Mouse (Mus musculus): Measurements from ENCODE around the gene Atf6b. TPM values are rescaled to one million over a fixed set of nuclear protein-coding genes. Genes with fewer than 3 reads are reported as not detected.

Gene Atf6b
- 10 to 100 TPM; 60.1 to 63.2 TPM for total RNA-seq (2021)
- long read RNA-seq, experiment 1, transcript Atf6b-201 (18 exons, 2,566 nt), result major isoform, 139 of 200 reads
- long read RNA-seq, experiment 1, partial matches to known transcripts, result 18 of 200 reads
- long read RNA-seq, experiment 1, other reads (novel, unspliced or antisense), result 43 of 200 reads
- long read RNA-seq, experiment 2, transcript Atf6b-201 (18 exons, 2,566 nt), result major isoform, 76 of 115 reads
- long read RNA-seq, experiment 2, partial matches to known transcripts, result 15 of 115 reads
- long read RNA-seq, experiment 2, other reads (novel, unspliced or antisense), result 24 of 115 reads

- DNase-seq (ENCODE audit: low spot score in 2 of 2), result peak; percentile 94 to 96
Measured at GRCm38 (mm10) chr17:34646906-34647787, at the start of gene Atf6b. Gene Atf6b (plus strand): TSS chr17:34647146.

DNA sequence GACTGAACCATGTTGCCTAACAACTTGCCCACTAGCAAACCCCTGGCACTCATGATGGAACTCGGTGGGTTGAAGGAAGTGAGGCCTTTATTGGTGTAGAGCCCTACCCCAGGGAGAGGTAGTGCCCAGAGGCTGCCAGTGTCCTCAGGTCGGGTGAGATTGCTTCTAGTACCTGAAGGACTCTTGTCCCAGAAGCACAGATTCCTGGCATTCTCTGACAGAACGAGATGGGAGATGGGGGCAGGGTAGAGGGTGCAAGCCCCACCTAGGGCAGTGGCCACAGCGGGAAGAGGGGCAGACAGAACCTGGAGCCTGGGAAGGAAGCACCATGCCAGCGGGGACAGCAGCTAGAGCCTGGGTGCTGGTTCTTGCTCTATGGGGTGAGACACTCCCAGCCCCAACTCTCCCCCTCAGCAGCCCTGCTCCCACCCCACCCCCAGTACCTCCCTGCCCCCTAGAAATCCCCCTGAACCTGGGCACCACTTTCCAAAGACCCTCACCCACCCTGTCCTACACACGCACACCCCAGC, 49.3 kb upstream of the Atf6b start, which contains the start of gene Ager:
TSS of gene Ager (plus strand) at position 297 of the 530 bp plus-strand sequence.
- DNase-seq (ENCODE audit: low spot score in 2 of 2), result no peak

DNA sequence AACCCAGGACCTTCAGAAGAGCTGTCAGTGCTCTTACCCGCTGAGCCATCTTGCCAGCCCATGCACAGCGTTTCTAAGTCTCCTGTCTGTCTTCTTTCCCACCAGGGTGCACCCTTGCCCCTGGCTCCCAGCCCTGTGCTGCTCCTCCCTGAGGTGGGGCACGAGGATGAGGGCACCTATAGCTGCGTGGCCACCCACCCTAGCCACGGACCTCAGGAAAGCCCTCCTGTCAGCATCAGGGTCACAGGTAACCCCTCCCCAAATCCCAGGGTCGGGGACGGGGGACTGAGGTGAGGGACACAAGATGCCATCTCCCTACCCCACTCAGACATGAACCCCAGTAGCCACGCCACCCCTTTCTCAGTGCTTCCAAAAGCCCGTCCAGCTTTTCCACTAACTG, 47.1 kb upstream of the Atf6b start:
- DNase-seq (ENCODE audit: low spot score in 2 of 2), result no peak

- no peak for DNase-seq (ENCODE audit: low spot score in 2 of 2)
Measured at GRCm38 (mm10) chr17:34601796-34602195, 45.1 kb upstream of the Atf6b start.

GRCm38 (mm10) chr17:34603375-34604060, 43.4 kb upstream of the Atf6b start, which contains the start of gene Rnf5:
Gene Rnf5 (minus strand): TSS chr17:34603690.
- peak; percentile 98 to 100 for DNase-seq (ENCODE audit: low spot score in 2 of 2)

- DNase-seq (ENCODE audit: low spot score in 2 of 2), result peak; percentile 97
Measured at GRCm38 (mm10) chr17:34604061-34604508, 42.9 kb upstream of the Atf6b start, which contains the start of gene Agpat1. Gene Agpat1 (plus strand): TSS chr17:34604262.

GRCm38 (mm10) chr17:34604511-34605237, 42.3 kb upstream of the Atf6b start:
- no peak for DNase-seq (ENCODE audit: low spot score in 2 of 2)

DNA sequence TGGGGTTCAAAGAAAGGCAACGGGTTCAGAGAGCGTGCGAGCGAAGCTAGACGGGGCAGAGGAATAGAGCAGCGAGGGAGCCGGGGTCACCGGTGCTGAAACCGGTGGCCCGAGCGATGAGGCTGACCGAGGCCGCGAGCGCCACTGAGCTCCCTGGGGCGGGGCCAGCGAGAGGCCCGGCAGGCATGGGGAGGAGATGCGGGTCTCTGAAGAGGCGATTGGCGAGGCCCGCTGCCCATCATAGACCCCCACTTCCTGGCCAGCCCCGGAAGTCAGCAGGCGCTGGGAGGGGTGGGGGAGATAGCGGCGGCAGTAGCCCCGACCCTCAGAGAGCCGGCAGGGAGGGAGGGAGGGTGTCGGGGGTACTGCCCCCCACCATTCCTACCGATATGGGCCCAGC, 41.3 kb upstream of the Atf6b start:
- DNase-seq (ENCODE audit: low spot score in 2 of 2), result peak; percentile 97 to 99

- DNase-seq (ENCODE audit: low spot score in 2 of 2), result no peak
Measured at GRCm38 (mm10) chr17:34606186-34607039, 40.5 kb upstream of the Atf6b start.

GRCm38 (mm10) chr17:34607997-34608396, 38.9 kb upstream of the Atf6b start:
- no peak for DNase-seq (ENCODE audit: low spot score in 2 of 2)

DNA sequence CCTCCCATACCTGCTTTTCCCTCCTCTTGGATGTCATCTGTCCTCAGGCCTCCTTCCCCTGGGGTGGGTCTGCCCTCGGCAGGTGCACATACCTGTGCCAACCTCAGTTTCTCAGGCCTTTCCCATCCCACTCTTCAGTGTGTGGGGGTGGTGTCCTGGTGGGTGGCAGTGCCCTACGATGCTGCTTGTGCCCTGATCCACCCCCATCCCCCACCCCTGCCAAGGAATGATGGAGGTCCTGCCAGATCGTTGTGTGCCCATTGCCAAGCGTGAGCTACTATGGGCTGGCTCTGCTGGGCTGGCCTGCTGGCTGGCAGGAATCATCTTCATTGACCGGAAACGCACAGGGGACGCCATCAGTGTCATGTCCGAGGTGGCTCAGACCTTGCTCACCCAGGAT, 35.9 kb upstream of the Atf6b start:
- DNase-seq (ENCODE audit: low spot score in 2 of 2), result no peak

DNA sequence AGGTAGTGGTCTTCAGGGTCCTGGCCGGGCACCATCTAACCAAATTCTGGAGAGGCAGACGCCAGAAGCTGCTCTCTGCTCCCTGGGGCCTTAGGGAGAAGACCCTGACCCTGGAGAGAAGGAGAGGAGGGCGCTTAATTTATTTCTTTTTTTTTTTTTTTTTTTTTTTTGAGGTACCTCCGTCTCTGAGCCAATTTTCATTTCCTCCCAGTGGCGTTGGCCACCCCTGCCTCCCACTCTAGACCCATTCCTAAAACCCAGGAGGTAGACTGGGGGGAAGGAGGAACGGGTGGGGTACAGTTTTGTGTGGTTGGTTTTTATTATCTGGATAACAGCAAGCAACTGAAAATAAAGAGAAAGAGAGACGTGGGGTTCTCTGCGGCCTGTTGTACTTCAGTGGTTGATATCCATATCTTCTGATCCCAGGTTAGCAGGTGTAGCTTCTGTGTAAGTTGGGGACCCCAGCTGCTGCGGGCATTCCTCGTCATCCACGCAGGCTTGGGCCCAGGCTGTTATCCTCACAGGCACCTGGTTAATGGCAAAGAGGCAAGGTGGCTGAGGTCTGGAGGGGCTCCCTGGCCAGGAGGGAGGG, 33.8 kb upstream of the Atf6b start:
- DNase-seq (ENCODE audit: low spot score in 2 of 2), result no peak

DNA sequence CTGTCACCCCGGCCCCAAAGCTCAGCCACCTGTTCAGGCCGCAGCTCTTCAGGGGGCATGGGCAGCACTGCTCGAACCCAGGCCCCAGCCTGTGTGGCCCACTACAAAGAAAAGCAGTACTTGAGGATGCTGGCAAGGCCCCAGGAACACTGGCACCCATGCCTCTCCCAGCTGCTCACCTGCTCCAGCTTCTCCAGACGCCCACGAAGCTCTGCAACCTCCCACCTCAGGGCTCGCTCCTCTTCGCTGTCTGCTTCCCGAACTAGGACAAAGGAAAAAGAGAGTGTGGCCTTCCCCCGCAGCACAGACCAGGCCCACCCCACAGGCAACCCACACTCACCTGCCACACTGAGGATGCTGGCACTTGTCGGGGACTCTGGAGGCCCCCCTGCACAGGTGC, 33.1 kb upstream of the Atf6b start:
- peak in 1 of 2 experiments; percentile 39 for DNase-seq (ENCODE audit: low spot score in 2 of 2)

DNA sequence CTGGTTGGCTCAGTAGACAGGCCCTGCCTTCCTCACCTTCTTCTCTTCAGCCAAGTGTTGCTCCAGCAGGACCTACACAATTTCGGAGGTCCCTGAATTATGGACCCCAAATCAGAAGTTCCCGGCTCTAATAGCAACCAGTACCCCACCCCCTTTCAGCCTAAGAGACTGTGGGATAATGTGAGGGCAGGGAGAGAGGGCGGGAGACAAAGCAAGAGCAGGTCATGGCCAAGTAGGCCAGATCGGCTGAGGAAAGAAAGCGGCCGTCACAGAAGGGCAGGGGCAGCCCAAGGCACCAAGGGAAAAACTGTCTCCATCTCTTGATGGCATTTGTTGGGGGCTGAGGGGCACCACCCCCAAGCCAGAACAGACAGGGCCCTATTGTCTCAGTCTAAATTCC, 31.1 kb upstream of the Atf6b start, which contains the start of gene Egfl8:
TSS of gene Egfl8 (minus strand) at position 101 of the 400 bp plus-strand sequence.
- DNase-seq (ENCODE audit: low spot score in 2 of 2), result no peak

DNA sequence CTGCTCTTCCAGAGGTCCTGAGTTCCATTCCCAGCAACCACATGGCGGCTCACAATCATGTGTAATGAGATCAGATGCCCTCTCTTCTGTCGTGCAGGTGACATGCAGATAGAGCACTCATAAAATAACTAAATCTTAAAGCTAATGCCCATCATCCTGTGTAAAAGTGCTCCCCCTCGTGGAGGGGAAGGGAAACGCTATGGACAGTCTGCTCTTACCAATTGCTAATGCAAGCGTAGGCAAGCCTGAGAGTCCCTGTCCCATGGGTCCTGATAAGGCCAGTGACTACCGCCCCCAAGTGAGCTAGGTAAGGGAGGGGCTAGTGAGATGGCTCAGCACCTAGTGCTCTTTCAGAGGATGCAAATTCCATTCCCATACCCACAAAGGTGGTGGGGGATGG, 27.9 kb upstream of the Atf6b start:
- DNase-seq (ENCODE audit: low spot score in 2 of 2), result peak in 1 of 2 experiments; percentile 64

DNA sequence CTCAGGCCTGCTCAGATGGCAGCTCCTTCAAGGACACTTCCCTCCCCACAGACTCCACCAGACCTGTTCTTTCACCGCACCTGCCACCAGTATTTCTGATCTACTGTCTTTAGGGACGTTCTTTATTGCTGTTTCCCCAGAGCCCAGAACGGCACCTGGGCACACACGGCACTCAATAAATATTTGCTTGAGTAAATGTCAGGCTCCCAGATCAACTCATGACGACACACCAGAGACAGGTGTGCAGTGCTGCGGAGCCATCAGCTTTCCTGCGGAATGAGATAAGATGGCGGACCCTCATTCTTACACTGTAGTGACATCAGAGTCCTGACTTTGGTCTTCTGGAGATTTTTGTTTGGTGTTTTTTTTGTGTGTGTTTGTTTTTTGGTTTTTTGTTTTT, 25.9 kb upstream of the Atf6b start:
- DNase-seq (ENCODE audit: low spot score in 2 of 2), result no peak

GRCm38 (mm10) chr17:34623161-34623560, 23.8 kb upstream of the Atf6b start:
- no peak for DNase-seq (ENCODE audit: low spot score in 2 of 2)

DNA sequence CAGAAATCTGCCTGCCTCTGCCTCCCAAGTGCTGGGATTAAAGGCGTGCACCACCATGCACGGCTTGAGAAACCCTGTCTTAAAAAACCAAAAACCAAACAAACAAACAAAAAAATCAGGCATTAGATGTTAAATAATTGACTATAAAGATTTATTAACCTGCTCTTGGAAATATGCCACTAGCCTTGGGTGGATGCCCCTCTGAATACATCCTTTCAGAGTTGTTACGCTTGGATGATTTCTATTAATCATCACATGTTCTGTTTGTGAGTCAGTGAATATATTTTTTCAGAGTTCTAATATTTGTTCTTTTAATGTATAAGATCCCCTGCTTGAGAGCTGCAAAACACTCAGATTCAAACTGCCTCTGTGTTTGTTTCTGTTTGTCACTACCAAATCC, 22.0 kb upstream of the Atf6b start:
- no peak for DNase-seq (ENCODE audit: low spot score in 2 of 2)
